Mouse (Mus musculus): Measurements from ENCODE around the gene Ugt2a3. TPM values are rescaled to one million over a fixed set of nuclear protein-coding genes. Genes with fewer than 3 reads are reported as not detected.
"Not testable (repeated sequence)": the region's sequence is repeated elsewhere in the genome, so short reads cannot be mapped to it uniquely, and the experiment has no call there.

The Ugt2a3 gene
- total and polyA plus RNA-seq, 2 experiments from 2014 or later: not detected

GRCm38 (mm10) chr5:87311392-87311791 lies 25.6 kb downstream of the Ugt2a3 start:
- Histone ChIP-seq H3K27ac (ENCODE audit: low read depth, low read length) (no peak overlapping the region), H3K4me3 (ENCODE audit: low read depth, low read length) (no peak overlapping the region), H3K27me3 (ENCODE audit: insufficient read depth, low read length) (no peaks in the 10 kb centered on the region), H3K4me1 (ENCODE audit: insufficient read depth, low read length) (no peaks in the 10 kb centered on the region), H3K4me2 (ENCODE audit: low read depth, low read length, poor library complexity, severe bottlenecking) (no peak overlapping the region), H3K36me3 (ENCODE audit: insufficient read depth, low read length) (no peaks in the 10 kb centered on the region), H3K9me3 (ENCODE audit: low read length) (no peaks in the 10 kb centered on the region), H3K9ac (replicated peaks; ENCODE audit: low read length, poor library complexity, severe bottlenecking) (no peak overlapping the region)
- no peak for DNase-seq (ENCODE audit: low spot score)
- no peak for ATAC-seq (ENCODE audit: low FRiP score)
- 96% methylated on average over 12 of the region's 12 CpGs for WGBS
- TF ChIP-seq CTCF (IDR thresholded peaks at IDR 0.05): 0 out of 2 replicates have a peak, but pooled peaks have one; percentile 10

GRCm38 (mm10) chr5:87286180-87286579 lies 50.8 kb downstream of the Ugt2a3 start:
- H3K27me3 ChIP-seq (ENCODE audit: insufficient read depth, low read length); H3K9me3 ChIP-seq (ENCODE audit: low read length); H3K9ac ChIP-seq (replicated peaks; ENCODE audit: low read length, poor library complexity, severe bottlenecking); H3K4me2 ChIP-seq (ENCODE audit: low read depth, low read length, poor library complexity, severe bottlenecking); ATAC-seq (ENCODE audit: low FRiP score); H3K27ac ChIP-seq (ENCODE audit: low read depth, low read length); DNase-seq (ENCODE audit: low spot score); H3K36me3 ChIP-seq (ENCODE audit: insufficient read depth, low read length); H3K4me1 ChIP-seq (ENCODE audit: insufficient read depth, low read length); H3K4me3 ChIP-seq (ENCODE audit: low read depth, low read length): not testable (repeated sequence)
- WGBS: 91% methylated on average over 4 of the region's 4 CpGs

- H3K4me1 ChIP-seq (ENCODE audit: insufficient read depth, low read length); H3K4me3 ChIP-seq (ENCODE audit: low read depth, low read length); H3K36me3 ChIP-seq (ENCODE audit: insufficient read depth, low read length); H3K27me3 ChIP-seq (ENCODE audit: insufficient read depth, low read length); H3K9me3 ChIP-seq (ENCODE audit: low read length); DNase-seq (ENCODE audit: low spot score); ATAC-seq (ENCODE audit: low FRiP score); H3K27ac ChIP-seq (ENCODE audit: low read depth, low read length); H3K9ac ChIP-seq (replicated peaks; ENCODE audit: low read length, poor library complexity, severe bottlenecking); H3K4me2 ChIP-seq (ENCODE audit: low read depth, low read length, poor library complexity, severe bottlenecking): not testable (repeated sequence)
- WGBS: 78% methylated on average over 4 of the region's 4 CpGs
These were observed 61.0 kb downstream of the Ugt2a3 start for GRCm38 (mm10) chr5:87275986-87276385.

DNA sequence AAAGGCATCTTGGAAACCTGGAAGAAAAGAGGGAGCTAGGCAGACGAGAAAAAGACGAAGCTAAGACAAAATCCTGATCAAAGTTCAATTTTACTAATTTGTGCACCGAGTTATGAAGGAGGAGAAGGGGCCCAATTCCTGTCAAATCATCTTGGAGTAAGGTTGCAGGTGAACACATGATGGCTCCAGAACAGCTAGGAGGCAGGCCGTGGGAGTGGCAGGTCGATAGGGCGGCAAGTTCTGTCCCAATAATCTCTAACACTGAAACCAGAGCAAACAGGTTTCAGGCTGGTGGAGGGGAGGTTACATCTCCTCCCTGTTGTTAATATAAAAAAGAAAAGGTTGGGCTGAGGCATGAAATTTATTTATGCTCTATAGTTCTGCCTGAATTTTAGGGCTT lies 61.4 kb downstream of the Ugt2a3 start:
- no peak overlapping the region for H3K4me2 ChIP-seq (ENCODE audit: low read depth, low read length, poor library complexity, severe bottlenecking)
- no peaks in the 10 kb centered on the region for H3K4me1 ChIP-seq (ENCODE audit: insufficient read depth, low read length)
- ATAC-seq (ENCODE audit: low FRiP score) (no peak), DNase-seq (ENCODE audit: low spot score) (no peak)
- no peak overlapping the region for H3K27ac ChIP-seq (ENCODE audit: low read depth, low read length)
- TF ChIP-seq CTCF (IDR thresholded peaks at IDR 0.05): no peak
- WGBS: 91% methylated on average over 6 of the region's 6 CpGs
- no peaks in the 10 kb centered on the region for H3K36me3 ChIP-seq (ENCODE audit: insufficient read depth, low read length)
- H3K4me3 ChIP-seq (ENCODE audit: low read depth, low read length): no peak overlapping the region
- no peaks in the 10 kb centered on the region for H3K9me3 ChIP-seq (ENCODE audit: low read length)
- no peak overlapping the region for H3K9ac ChIP-seq (replicated peaks; ENCODE audit: low read length, poor library complexity, severe bottlenecking)
- H3K27me3 ChIP-seq (ENCODE audit: insufficient read depth, low read length): no peaks in the 10 kb centered on the region

Other genes with a start within 250 kb of the Ugt2a3 start
- gene Ugt2b36, start 244.6 kb downstream of the Ugt2a3 start, total RNA-seq (2014; rRNA removed): not detected in 2 replicates
- not detected in 2 replicates for gene Ugt2b36, start 244.6 kb downstream of the Ugt2a3 start, polyA plus RNA-seq (2015; fragmentation: Nextera tagmentation; extraction: Ambion mirVana)
- 0.11 TPM in 1 of 2 replicates, not detected in the other for gene Ugt2b5, start 196.9 kb downstream of the Ugt2a3 start, total RNA-seq (2014; rRNA removed)
- not detected in 2 replicates for gene Ugt2b5, start 196.9 kb downstream of the Ugt2a3 start, polyA plus RNA-seq (2015; fragmentation: Nextera tagmentation; extraction: Ambion mirVana)
- not detected in 2 replicates for gene Ugt2b37, start 82.4 kb downstream of the Ugt2a3 start, total RNA-seq (2014; rRNA removed)
- not detected in 2 replicates for gene Ugt2b37, start 82.4 kb downstream of the Ugt2a3 start, polyA plus RNA-seq (2015; fragmentation: Nextera tagmentation; extraction: Ambion mirVana)
- gene Ugt2b38, start 87.0 kb upstream of the Ugt2a3 start, total RNA-seq (2014; rRNA removed): not detected in 2 replicates
- not detected in 2 replicates for gene Ugt2b38, start 87.0 kb upstream of the Ugt2a3 start, polyA plus RNA-seq (2015; fragmentation: Nextera tagmentation; extraction: Ambion mirVana)
- gene Ugt2a2, start 145.1 kb upstream of the Ugt2a3 start, total RNA-seq (2014; rRNA removed): 0.22 TPM in 1 of 2 replicates, not detected in the other
- gene Ugt2a2, start 145.1 kb upstream of the Ugt2a3 start, polyA plus RNA-seq (2015; fragmentation: Nextera tagmentation; extraction: Ambion mirVana): 0.33 TPM in 1 of 2 replicates, not detected in the other
- gene Gm43638, start 149.6 kb upstream of the Ugt2a3 start, total RNA-seq (2014; rRNA removed): 0.19 TPM in 1 of 2 replicates, not detected in the other
- gene Gm43638, start 149.6 kb upstream of the Ugt2a3 start, polyA plus RNA-seq (2015; fragmentation: Nextera tagmentation; extraction: Ambion mirVana): not detected in 2 replicates
- 0.19 TPM in 1 of 2 replicates, not detected in the other for gene Ugt2a1, start 153.7 kb upstream of the Ugt2a3 start, total RNA-seq (2014; rRNA removed)
- gene Ugt2a1, start 153.7 kb upstream of the Ugt2a3 start, polyA plus RNA-seq (2015; fragmentation: Nextera tagmentation; extraction: Ambion mirVana): 0.15 and 0.43 TPM in 2 replicates
- not detected in 2 replicates for gene Sult1b1, start 201.0 kb upstream of the Ugt2a3 start, total RNA-seq (2014; rRNA removed)
- not detected in 2 replicates for gene Sult1b1, start 201.0 kb upstream of the Ugt2a3 start, polyA plus RNA-seq (2015; fragmentation: Nextera tagmentation; extraction: Ambion mirVana)
- gene Sult1d1, start 231.8 kb upstream of the Ugt2a3 start, total RNA-seq (2014; rRNA removed): not detected in 2 replicates
- 0.10 TPM in 1 of 2 replicates, not detected in the other for gene Sult1d1, start 231.8 kb upstream of the Ugt2a3 start, polyA plus RNA-seq (2015; fragmentation: Nextera tagmentation; extraction: Ambion mirVana)

Measured in midbrain, postnatal 0 days (tissue).